Mouse (Mus musculus): ENCODE data around the gene Ccdc136. TPM values are rescaled to one million over a fixed set of nuclear protein-coding genes. Genes with fewer than 3 reads are reported as not detected.

Ccdc136 gene
- polyA plus RNA-seq, 1 experiment from 2014 or later, result 0.94 TPM

DNA sequence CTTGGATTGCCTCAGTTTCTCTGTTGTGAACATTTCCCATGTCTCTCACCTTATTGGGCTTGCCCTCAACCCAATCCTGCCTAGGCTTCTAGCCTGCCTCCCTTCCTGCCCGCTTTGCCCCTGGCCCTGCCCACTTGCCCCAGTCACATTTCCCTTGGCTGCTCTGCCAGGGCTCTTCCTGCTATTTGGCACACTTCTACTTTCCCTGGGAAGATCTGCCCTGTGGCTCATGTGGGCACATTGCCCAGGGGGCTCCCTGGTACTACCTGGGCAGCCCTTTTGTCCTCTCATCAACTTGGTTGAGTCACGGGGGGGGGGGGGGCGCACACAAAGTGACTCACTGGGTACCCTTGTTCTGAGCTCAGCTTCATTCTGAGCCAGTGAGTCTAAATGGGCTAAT, 36.0 kb downstream of the Ccdc136 start:
- no peak overlapping the region for H3K9ac ChIP-seq
- ATAC-seq, result no peak
- no peaks in the 10 kb centered on the region for H3K36me3 ChIP-seq
- H3K4me2 ChIP-seq, result no peak overlapping the region
- peaks cover 21% of the 10 kb centered on the region for H3K4me1 ChIP-seq
- H3K4me3 ChIP-seq, result no peak overlapping the region
- no peaks in the 10 kb centered on the region for H3K9me3 ChIP-seq (replicated peaks)
- no peak overlapping the region for H3K27ac ChIP-seq
- peaks cover 74% of the 10 kb centered on the region for H3K27me3 ChIP-seq (replicated peaks)
- WGBS (ENCODE audit: insufficient replicate concordance), result 36% methylated on average over 3 of the region's 3 CpGs

DNA sequence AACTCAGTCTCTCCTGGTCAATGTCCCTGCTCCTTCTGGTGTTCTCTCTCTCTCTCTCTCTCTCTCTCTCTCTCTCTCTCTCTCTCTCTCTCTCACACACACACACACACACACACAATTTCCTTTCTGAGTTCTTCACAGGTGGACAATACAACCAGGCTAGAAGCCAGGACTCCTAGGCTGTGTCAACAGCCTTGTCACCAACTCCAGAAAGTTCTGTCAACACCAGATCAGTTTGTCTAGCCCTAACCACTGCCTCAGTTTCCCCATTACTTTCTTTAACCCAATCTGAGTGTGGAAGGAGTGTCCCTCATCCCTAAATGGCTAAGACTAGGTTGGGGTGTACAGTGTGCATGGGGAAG, 36.5 kb downstream of the Ccdc136 start:
- Histone ChIP-seq H3K4me3 (peak overlapping the region; percentile 42), H3K4me1 (peaks cover 21% of the 10 kb centered on the region), H3K27ac (no peak overlapping the region), H3K4me2 (peak overlapping the region; percentile 64), H3K9me3 (replicated peaks) (no peaks in the 10 kb centered on the region), H3K27me3 (replicated peaks) (peaks cover 73% of the 10 kb centered on the region), H3K9ac (no peak overlapping the region), H3K36me3 (no peaks in the 10 kb centered on the region)
- no peak for ATAC-seq

DNA sequence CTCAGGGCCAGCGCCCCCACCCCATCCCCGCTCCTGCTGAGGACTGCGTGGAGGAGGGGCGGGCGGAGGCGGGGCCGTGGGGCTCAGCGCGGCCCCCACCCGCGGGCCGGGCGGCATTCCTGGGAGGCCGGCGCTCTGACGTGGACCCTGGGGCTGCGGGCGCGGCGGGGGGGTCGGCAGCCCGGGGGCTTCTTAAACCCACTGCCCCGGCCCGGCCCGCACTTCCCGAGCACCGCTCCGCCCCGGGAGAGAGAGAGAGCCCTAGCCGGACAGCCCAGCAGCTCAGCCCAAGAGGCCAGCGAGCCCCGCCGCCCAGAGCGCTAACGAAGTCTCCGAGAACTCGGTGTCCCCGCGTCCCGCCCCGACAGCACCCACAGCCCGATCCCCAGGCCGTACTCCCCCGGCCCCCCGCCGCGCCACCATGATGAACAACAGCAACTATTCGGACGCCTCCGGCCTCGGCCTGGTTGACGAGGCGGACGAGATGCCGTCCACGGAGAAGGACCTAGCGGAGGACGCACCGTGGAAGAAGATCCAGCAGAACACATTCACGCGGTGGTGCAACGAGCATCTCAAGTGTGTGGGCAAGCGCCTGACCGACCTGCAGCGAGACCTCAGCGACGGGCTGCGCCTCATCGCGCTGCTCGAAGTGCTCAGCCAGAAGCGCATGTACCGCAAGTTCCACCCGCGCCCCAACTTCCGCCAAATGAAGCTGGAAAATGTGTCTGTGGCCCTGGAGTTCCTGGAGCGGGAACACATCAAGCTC, 37.1 kb downstream of the Ccdc136 start, which contains the start of gene Flnc:
TSS of gene Flnc (plus strand) at position 219 of the 766 bp plus-strand sequence.
- Histone ChIP-seq H3K9me3 (replicated peaks) (no peaks in the 10 kb centered on the region), H3K36me3 (no peaks in the 10 kb centered on the region), H3K4me1 (peaks cover 21% of the 10 kb centered on the region), H3K4me2 (peak within 1 kb of the TSS; percentile 64), H3K27me3 (replicated peaks) (peaks cover 78% of the 10 kb centered on the region), H3K4me3 (peak within 1 kb of the TSS; percentile 42), H3K9ac (peak within 1 kb of the TSS; percentile 29), H3K27ac (no peak within 1 kb of the TSS)
- WGBS (ENCODE audit: insufficient replicate concordance), result under 1% methylated on average over 75 of the region's 77 CpGs
- ATAC-seq, result no peak

DNA sequence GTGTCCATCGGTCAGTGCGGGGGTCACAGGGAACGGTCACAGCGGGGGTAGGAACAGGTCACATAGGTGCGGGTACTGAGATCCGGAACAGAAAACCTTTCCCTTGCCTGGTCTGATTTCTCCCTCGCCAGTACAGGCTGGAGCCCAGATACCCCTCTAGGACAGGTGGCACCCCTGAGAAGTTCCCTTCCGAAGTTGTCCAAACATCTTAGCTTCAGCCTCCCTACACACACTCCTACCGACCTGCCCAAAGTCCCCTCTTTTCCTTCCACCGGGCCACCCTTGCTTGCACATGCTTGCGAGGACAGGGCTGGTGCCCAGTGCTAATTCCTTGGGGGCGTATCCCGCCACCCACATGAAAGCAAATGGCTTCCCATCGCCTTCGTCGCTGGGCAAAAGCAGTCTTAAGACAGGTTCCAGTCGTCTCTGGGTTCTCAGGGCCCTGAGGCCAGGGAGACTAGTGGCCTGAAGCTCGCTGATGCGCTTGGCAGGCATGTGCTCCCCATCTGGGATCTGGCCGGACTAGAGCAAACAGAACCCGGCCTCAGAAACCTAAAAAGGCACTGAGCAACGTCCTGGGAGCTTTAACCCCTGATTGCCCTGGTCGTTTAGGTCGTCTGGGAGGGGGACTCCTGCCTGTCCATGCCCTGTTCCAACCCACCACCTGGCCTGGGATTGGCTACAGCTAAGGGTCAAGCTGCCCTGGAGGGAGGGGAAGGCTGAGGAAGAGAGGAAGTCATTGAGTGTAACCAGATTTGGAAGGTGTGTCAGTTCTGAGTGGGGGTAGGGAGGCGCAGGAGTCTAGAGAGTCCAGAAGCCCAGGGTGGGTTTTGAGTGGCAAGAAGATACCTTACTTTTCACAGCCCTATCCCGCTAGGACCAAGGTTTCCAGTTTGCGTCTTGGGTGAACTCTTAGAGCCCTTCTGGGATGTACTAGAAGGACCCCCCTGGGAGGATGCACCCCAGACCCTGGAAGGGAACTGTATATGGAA, 38.0 kb downstream of the Ccdc136 start:
- WGBS (ENCODE audit: insufficient replicate concordance), result 4% methylated on average over 27 of the region's 27 CpGs
- Histone ChIP-seq H3K27ac (peak overlapping the region; percentile 41; the same call in 1 of the 2 replicates), H3K4me2 (peak overlapping the region; percentile 64), H3K4me1 (peaks cover 21% of the 10 kb centered on the region), H3K9me3 (replicated peaks) (no peaks in the 10 kb centered on the region), H3K27me3 (replicated peaks) (peaks cover 84% of the 10 kb centered on the region), H3K4me3 (peak overlapping the region; percentile 42), H3K36me3 (no peaks in the 10 kb centered on the region), H3K9ac (no peak overlapping the region)
- ATAC-seq, result no peak

- Histone ChIP-seq H3K4me1 (peaks cover 21% of the 10 kb centered on the region), H3K4me3 (peak overlapping the region; percentile 42), H3K9ac (no peak overlapping the region), H3K4me2 (peak overlapping the region; percentile 64), H3K36me3 (no peaks in the 10 kb centered on the region), H3K9me3 (replicated peaks) (no peaks in the 10 kb centered on the region), H3K27me3 (replicated peaks) (peaks cover 91% of the 10 kb centered on the region), H3K27ac (peak overlapping the region; percentile 41; the same call in 1 of the 2 replicates)
- 3% methylated on average over 11 of the region's 13 CpGs for WGBS (ENCODE audit: insufficient replicate concordance)
- peak; percentile 19; the same call in 1 of the 2 replicates for ATAC-seq
Measured at GRCm38 (mm10) chr6:29434911-29435691, 39.0 kb downstream of the Ccdc136 start.

GRCm38 (mm10) chr6:29435940-29436451, 39.9 kb downstream of the Ccdc136 start:
- H3K4me3 ChIP-seq, result peak overlapping the region; percentile 42; the same call in 1 of the 2 replicates
- H3K9ac ChIP-seq, result no peak overlapping the region
- H3K36me3 ChIP-seq, result no peaks in the 10 kb centered on the region
- ATAC-seq, result no peak
- no peaks in the 10 kb centered on the region for H3K9me3 ChIP-seq (replicated peaks)
- H3K4me2 ChIP-seq, result peak overlapping the region; percentile 64
- peaks cover 21% of the 10 kb centered on the region for H3K4me1 ChIP-seq
- H3K27ac ChIP-seq, result peak overlapping the region; percentile 36; the same call in 1 of the 2 replicates
- WGBS (ENCODE audit: insufficient replicate concordance), result 28% methylated on average over 6 of the region's 6 CpGs
- peaks cover 88% of the 10 kb centered on the region for H3K27me3 ChIP-seq (replicated peaks)

DNA sequence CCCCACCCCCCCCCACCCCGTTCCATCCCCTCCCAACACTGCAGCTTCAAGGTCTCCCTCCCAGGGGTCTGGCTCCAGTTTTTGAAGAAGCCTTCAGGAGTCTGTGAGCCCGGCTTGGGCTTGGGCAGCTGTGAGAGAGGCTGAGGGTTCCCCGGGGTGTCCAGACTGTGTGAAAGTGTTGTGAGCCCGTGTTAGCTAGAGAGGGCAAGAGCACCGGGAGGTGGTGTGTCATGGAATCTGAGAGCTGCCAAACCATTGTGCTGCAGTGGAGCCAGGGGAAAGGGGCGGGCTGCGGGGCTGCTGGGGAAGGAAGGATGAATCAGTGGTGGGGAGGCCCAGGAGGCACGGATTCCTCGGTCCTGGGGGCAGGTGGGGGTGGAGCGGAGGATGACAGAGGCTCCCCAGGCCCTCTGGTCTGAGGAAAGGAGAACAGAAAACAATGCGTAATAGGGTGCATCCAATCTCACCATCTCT, 40.4 kb downstream of the Ccdc136 start:
- peak overlapping the region; percentile 64 for H3K4me2 ChIP-seq
- H3K4me1 ChIP-seq, result peaks cover 21% of the 10 kb centered on the region
- peak overlapping the region; percentile 25; the same call in 1 of the 2 replicates for H3K27ac ChIP-seq
- no peak for ATAC-seq
- no peak overlapping the region for H3K9ac ChIP-seq
- H3K36me3 ChIP-seq, result no peaks in the 10 kb centered on the region
- H3K9me3 ChIP-seq (replicated peaks), result no peaks in the 10 kb centered on the region
- peaks cover 83% of the 10 kb centered on the region for H3K27me3 ChIP-seq (replicated peaks)
- 10% methylated on average over 11 of the region's 11 CpGs for whole genome bisulfite sequencing (ENCODE audit: insufficient replicate concordance)
- 0 out of 2 replicates have a peak overlapping the region, but pooled peaks have one; percentile 42 for H3K4me3 ChIP-seq

DNA sequence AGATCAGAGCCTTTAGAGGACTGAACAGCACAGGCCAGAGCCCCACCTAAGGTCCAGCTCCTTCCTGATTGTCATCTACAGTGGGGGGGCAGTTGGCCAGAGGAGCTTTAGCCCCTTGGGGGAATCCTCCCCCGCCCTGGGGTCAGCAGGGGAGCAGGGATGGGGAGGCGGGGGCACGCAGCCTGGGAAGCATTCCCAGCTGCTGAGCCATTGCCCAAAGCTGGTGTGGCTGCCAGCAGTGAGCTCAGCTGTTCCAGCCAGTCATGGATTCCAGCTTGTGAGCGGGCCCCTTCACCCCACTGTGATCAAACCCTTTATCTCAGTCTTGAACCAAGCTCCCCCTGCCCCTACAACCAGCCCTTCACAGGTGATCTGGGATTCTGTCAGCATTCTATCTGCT, 43.1 kb downstream of the Ccdc136 start:
- peaks cover 56% of the 10 kb centered on the region for H3K27me3 ChIP-seq (replicated peaks)
- H3K9ac ChIP-seq, result no peak overlapping the region
- H3K27ac ChIP-seq, result no peak overlapping the region
- no peak overlapping the region for H3K4me2 ChIP-seq
- no peak for ATAC-seq
- 76% methylated on average over 4 of the region's 4 CpGs for WGBS (ENCODE audit: insufficient replicate concordance)
- no peaks in the 10 kb centered on the region for H3K9me3 ChIP-seq (replicated peaks)
- H3K4me1 ChIP-seq, result peaks cover 17% of the 10 kb centered on the region
- H3K36me3 ChIP-seq, result 0 out of 2 replicates have a peak, but pooled peaks cover 2% of the 10 kb centered on the region
- no peak overlapping the region for H3K4me3 ChIP-seq

- Histone ChIP-seq H3K9ac (no peak overlapping the region), H3K27ac (no peak overlapping the region), H3K36me3 (0 out of 2 replicates have a peak, but pooled peaks cover 2% of the 10 kb centered on the region), H3K4me3 (no peak overlapping the region), H3K4me2 (no peak overlapping the region), H3K4me1 (peaks cover 13% of the 10 kb centered on the region), H3K9me3 (replicated peaks) (no peaks in the 10 kb centered on the region), H3K27me3 (replicated peaks) (peaks cover 50% of the 10 kb centered on the region)
- 74% methylated on average over 6 of the region's 6 CpGs for WGBS (ENCODE audit: insufficient replicate concordance)
- no peak for ATAC-seq
Measured at GRCm38 (mm10) chr6:29439789-29440188, 43.7 kb downstream of the Ccdc136 start.

- H3K36me3 ChIP-seq, result 0 out of 2 replicates have a peak, but pooled peaks cover 2% of the 10 kb centered on the region
- H3K9me3 ChIP-seq (replicated peaks), result no peaks in the 10 kb centered on the region
- H3K27ac ChIP-seq, result no peak overlapping the region
- H3K27me3 ChIP-seq (replicated peaks), result peaks cover 7% of the 10 kb centered on the region
- ATAC-seq, result no peak
- H3K4me2 ChIP-seq, result no peak overlapping the region
- no peak overlapping the region for H3K4me3 ChIP-seq
- no peak overlapping the region for H3K9ac ChIP-seq
- 52% methylated on average over 11 of the region's 11 CpGs for WGBS (ENCODE audit: insufficient replicate concordance)
- no peaks in the 10 kb centered on the region for H3K4me1 ChIP-seq
Measured at GRCm38 (mm10) chr6:29444773-29445172, 48.7 kb downstream of the Ccdc136 start.

- H3K9me3 ChIP-seq (replicated peaks), result no peaks in the 10 kb centered on the region
- H3K4me2 ChIP-seq, result no peak overlapping the region
- no peak for ATAC-seq
- no peaks in the 10 kb centered on the region for H3K4me1 ChIP-seq
- WGBS (ENCODE audit: insufficient replicate concordance), result 79% methylated on average over 7 of the region's 7 CpGs
- no peak overlapping the region for H3K9ac ChIP-seq
- 0 out of 2 replicates have a peak, but pooled peaks cover 2% of the 10 kb centered on the region for H3K36me3 ChIP-seq
- peaks cover 2% of the 10 kb centered on the region for H3K27me3 ChIP-seq (replicated peaks)
- H3K4me3 ChIP-seq, result no peak overlapping the region
- H3K27ac ChIP-seq, result no peak overlapping the region
Measured at GRCm38 (mm10) chr6:29445354-29445753, 49.2 kb downstream of the Ccdc136 start.
